Mouse (Mus musculus): Measurements from ENCODE around the gene BC005537.
A peak's percentile ranks its signal among the peaks of the same experiment; 100 is the strongest.
"Not testable (repeated sequence)": the region's sequence is repeated elsewhere in the genome, so short reads cannot be mapped to it uniquely, and the experiment has no call there.

BC005537 gene

DNA sequence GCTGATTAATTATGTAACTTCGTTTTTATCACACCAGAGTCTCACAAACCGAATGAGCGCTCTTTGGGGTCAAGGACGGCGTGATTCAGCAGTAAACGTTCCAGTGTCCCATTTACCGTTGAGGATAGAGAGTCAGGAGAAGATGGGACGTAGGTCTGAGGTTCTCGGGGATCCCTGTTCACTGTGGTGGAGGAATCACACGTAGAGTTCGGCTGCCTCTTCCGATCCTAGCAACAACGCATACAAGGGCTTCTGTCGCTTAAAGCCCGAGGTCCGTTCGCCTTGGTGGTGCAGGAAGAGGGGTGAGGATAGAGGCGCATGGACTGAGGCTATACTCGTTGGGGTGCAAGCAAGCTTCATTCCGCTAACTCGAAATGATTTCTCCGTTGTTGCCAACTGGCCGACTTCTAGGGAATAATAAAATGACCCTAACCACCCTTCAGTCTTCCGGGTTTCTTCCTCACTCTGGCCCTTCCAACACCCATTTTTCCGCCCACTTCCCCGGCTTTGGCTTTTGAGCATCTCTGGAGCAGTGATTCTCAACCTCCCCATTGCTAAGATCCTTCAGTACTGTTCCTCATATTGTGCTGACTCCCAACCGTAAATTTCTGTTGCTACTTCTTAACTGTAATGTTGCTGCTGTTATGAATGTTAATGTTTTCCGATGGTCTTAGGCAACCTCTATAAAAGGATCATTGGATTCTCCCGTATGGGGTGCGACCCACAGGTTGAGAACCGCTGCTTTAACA is 1.4 kb upstream of the BC005537 start:
- DNase-seq (ENCODE audit: low spot score in 2 of 2): peak; percentile 55 to 69

DNA sequence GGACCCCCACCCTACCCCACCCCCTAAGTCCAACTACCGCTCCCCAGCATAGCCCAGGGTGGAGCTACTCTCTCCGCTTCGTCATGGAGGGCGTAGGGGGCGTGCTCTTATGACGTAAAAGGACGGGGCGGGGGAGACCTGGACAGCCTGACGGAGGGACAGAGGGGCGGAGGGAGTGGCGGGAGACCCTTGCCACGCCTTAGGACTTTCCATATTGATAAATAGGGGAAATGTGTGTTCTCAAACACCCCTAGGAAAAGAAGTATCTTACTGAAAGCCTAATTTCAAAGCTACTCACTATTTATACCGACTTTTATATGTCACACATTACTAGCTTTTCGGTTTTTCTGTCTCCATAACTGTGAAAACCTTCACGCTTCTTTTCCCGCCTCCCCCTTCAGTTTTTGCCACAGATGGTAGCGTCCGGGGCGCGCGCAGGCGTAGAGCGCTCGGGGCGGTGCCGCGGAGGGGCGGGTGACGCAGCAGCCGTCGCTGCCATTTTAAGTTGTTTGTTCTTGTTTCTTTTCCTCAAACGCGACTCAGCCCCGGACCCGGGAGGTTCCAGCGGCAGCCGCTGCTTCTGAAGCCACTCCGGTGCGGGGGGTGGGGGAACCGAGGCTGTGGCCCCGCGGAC is 666 bp upstream of the BC005537 start:
- DNase-seq (ENCODE audit: low spot score in 2 of 2): peak; percentile 97 to 98

DNA sequence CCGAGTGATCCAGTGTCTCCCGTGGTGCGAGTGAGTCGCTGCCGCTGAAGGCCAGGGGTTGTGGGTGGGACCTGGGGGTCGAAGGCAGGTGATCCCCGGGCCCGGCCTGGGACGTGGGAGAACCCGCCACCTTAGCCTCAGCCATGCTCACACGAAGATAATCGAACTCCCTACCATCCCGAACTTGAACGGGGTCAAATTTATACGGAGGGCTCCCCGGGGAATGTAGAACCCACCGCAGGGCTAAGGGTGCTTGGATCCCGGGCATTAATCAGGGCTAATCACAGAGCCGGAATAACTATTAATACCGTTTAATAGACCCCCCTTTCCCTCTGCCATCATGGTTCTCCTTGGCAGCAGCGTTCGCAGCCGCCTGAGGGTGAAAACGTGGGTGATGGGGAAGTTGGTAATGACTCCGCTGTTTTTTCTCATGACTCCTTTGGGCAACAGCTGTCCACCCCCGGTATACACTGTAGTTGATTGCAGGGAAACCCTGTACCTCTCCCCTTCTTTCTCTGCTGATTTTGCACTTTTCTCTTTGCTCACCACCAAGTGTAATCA is 754 bp downstream of the BC005537 start:
- peak; percentile 61 to 63 for DNase-seq (ENCODE audit: low spot score in 2 of 2)

DNA sequence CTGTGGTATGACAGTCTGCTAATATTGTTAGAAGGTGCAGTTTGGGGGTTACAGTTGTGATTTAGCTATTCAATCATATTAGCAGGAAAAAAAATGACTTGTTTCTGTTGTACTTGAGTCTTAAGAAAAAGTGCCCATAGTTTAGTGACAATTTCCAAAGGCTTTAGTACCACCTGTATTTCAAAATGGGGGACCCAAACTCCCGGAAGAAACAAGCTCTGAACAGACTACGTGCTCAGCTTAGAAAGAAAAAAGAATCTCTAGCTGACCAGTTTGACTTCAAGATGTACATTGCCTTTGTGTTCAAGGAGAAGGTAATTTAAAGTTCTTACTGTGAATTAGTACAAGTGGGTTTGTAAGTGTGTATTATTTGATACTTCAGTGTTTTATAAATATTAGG is 1.7 kb downstream of the BC005537 start:
- DNase-seq (ENCODE audit: low spot score in 2 of 2): no peak

DNA sequence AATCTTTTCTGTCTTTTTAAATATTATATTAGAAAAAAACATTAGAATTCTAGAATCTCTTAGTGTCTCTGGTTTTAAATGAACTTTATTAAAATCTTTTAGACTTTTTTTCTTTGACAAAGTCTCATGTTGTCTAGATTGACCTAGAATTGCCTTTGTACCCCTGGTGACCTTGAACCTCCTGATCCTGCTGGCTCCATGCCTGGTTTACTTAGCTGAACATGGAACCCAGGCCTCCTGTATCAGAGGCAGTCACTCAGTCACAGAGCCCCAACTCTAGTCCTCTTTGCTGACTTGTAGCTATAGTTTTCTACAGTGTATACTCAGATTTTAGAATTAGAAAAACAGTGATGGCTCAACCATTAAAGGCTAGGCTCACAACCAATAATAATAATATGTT is 4.6 kb downstream of the BC005537 start:
- no peak for DNase-seq (ENCODE audit: low spot score in 2 of 2)

DNA sequence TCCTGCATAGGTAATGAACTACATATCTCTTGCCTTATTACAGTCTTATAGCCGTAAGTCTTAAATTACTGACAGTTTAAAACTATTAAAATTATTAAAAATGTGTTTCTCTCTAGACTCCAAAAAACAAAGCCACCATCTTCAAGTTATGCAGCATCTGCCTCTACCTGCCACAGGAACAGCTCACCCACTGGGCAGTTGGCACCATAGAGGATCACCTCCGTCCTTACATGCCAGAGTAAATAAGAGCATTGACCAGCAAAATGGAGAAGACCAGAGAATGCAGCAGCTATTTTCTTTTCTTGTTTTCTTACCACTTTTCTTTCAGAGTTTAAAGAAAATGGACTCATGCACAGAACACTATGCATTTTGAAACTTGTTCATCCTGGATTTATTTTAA is 11.1 kb downstream of the BC005537 start:
- DNase-seq (ENCODE audit: low spot score in 2 of 2): no peak

DNA sequence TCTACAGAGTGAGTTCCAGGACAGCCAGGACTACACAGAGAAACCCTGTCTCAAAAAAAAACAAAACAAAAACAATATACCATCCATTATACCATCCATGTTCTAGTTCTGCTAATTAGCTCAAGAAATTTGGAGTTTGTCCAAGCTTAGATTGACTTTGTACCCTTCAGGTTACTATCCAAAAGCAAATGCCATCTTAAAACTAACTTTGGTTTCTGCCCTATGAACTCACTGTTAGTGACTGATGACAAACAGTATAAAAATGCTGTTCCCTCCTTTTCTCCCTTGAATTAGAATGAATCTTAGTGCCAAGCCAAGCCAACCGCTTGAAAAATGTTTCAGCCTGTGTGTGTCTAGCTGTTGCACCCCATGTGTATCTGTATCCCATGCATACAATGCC is 13.2 kb downstream of the BC005537 start:
- DNase-seq (ENCODE audit: low spot score in 2 of 2): no peak

DNA sequence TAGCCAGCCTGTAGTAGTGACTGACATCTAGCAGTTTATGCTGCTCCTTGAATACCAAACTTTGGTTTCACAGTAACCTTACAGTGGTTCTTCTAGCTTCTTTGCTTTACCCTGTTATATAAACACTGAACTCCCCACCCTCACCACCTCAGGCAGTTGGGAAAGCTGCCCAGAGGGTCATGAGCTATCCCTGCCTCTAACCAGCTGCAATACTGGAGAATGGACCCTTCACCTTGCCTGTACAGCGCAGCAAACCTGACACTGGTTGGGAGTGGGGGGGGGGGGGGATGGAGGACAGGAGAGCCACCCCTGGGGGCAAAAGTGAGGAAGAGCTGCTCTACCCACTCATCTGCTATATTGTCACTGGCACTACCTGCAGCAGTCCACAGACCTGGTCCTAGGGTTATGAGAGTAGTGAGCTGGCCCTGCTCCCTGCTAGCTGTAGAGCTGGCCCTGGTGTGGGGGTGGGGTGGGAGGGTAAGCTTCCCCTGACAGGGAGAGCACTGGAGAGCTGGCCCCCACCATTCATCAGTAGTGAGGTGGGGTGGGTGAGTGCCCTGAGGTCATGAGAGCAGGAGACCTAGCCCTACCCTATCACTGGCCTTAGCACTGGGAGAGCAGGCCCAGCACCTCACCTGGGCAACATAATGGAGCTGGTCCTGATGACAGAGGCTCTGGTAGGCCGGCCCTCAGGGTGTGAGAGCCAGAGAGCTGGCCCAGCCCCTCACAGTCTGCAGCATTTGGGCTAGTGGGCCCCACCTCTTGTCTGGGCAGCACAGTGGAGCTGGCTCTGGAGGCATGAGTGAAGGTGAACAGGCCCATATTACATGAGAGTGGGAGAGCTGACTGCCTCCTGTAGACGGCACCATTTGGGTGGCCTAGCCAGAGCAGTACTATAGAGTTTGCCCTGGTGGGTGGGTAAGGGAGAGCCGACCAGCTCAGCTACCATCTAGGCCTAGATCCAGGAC is 15.0 kb downstream of the BC005537 start:
- peak in 1 of 2 experiments; percentile 26 for DNase-seq (ENCODE audit: low spot score in 2 of 2)

DNA sequence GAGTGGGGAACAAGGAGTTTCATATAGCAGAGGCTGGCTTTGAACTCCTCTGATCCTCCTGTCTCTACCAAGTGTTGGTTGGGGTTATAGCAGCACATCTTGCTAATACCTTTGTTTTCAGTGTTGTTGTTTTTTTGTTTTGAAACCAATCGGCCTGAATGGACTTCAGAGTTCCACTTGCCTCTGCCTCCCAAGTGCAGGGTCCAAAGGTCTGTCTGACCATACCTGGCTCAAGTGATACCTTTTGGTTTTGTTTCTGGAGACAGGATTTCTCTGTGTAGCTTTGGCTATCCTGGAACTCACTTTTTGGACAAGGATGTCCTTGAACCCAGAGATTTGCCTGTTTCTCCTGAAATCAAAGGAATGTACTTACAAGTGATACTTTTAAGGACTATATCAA is 18.5 kb downstream of the BC005537 start:
- no peak for DNase-seq (ENCODE audit: low spot score in 2 of 2)

DNA sequence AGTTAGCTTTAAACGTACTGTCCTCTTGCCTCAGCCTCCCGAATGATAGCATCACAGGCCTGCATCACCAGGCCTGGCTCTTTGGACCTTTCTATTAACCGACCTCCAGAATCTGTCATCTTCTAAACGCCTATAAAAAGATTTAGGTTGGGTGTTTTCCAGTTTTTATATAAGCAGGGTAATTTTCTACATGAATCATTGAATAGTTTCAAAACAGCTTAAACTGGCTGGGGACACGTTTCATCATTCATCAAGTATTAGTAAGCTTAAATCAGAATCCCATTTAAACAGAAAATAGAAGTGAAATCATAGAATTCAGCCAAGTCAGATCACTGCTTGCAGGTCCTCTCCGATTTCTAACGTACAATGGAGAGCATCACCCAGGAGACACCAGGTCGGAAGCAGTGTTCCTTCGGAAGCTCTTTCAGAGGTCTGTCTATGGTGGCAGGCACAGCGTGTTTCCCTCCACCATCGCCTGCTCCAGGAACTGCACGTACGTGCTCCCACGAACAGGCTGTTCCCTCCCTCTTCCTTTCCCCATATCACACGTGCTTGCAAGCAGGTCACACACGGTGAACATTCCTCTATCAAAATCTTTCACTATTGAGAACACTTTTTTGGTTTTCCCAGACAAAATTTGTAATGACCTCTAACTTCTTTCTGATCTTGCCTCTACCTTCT is 21.3 kb downstream of the BC005537 start:
- DNase-seq (ENCODE audit: low spot score in 2 of 2): no peak

DNA sequence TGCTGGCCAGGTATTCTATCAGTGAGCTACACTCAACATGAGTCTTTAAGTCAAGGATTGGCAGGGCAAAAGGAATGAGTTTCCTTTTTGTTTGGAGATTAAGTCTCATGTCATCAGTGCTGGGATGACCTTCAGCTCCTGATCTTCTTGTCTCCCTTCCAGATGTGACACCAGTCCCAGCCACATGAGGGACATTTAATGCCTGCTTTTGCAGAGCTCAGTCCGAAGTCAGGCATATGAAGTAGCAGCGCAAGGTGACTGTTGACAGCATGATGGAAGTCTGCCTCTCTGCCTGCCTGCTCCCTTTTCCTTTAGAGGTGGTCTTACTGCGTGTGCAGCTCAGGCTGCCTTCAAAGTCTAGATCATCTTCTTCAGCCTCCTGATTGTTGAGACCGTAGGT is 23.2 kb downstream of the BC005537 start:
- no peak for DNase-seq (ENCODE audit: low spot score in 2 of 2)

DNA sequence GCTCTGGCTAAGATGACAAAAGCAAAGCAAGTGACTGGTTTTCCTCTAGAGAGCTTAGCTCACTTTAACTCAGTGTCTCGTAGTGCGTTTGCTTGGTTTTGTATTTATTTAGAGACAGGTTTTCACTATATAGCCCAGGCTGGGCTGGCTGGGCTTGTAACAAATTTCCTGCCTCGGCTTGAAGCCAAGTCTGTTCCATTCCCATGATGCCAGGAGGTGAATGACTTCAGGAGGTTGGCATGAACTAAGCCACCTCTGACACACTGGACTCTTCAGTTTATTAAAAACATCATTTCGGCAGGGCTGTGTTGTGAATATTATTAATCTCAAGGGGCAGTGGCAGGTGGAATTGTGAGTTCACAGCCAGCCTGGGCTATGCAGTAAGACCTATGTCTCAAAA is 24.1 kb downstream of the BC005537 start:
- no peak for DNase-seq (ENCODE audit: low spot score in 2 of 2)

DNA sequence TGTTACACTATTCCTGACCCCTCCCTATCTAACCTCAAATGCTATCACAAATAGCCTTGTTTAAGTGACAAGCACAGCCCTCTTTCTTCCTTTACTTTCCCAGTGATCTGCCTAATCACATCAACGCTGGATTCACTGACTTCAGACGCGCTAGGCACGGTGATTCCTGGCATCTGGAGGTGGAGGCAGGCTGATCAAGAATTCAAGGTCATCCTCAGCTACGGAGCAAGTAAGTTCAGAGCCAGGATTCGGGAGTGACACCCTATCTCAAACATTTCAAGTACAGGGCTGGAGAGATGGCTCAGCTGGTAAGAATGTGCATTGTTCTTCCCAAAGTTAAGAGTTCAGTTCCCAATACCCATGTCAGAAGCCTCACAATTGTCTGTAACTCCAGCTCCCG is 24.7 kb downstream of the BC005537 start:
- DNase-seq (ENCODE audit: low spot score in 2 of 2): no peak

DNA sequence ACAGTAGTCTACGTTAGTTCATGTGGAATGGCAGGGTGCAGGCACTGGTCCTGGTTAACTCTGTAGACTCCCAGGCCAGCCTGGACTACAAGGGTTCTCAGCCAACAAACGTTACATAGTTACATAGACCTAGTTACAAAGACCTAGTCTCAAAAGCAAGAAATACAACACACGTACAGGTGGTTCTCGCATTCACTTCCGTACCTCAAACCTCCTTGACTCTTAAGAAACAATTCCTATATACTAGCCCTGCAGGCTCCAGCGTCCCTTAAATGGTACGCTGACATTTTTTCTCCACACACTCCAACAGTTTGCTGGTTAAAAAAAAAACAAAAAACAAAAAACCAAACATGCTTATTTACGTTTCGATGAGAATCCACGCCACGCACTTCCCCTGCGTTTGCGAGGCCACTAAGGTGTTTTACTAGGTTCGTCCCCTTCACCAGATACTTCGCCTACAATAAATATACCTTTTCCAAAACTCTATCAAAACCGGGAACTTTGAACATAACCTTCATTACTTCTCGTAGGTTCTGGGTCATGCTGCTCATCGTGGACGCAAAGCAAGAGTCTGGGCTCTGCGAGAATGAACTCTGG is 29.4 kb downstream of the BC005537 start:
- DNase-seq (ENCODE audit: low spot score in 2 of 2): peak in 1 of 2 experiments; percentile 22

DNA sequence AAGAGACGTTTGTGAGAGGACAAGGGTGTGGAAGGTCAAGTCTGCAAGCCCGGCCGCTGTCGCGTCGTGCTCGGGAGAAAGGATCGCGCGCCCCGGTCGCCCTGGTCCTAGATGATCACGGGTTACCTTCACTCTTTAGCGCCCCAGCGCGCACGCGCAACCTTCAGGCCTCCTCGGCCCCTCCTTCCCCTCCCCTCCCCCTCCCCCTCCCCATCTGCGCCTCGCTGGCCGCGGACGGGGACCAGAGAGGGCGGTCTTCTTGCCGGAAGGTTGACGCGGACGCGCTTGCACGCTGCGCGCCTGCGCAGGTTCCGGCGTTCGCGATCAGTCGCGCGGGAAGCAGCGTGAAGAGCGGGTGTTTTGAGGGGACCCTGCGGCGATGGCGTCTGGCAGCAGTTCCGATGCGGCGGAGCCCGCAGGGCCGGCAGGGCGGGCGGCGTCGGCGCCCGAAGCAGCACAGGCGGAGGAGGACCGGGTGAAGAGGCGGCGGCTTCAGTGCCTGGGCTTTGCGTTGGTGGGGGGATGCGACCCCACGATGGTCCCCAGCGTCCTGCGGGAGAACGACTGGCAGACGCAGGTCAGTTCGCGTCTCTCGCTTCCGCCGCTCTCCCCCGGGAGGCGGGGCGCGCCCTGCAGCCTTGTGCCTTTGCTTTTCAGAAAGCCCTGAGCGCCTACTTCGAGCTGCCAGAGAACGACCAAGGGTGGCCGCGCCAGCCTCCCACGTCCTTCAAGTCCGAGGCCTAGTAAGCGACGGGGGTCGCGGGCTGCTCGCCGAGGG is 30.1 kb downstream of the BC005537 start, which contains the start of the genes Acot13 and Tdp2:
Gene Acot13 (minus strand): TSS at position 188 of the 778 bp plus-strand sequence.
Gene Tdp2 (plus strand): TSS at position 327 of the 778 bp plus-strand sequence.
- DNase-seq (ENCODE audit: low spot score in 2 of 2): peak; percentile 87 to 97

DNA sequence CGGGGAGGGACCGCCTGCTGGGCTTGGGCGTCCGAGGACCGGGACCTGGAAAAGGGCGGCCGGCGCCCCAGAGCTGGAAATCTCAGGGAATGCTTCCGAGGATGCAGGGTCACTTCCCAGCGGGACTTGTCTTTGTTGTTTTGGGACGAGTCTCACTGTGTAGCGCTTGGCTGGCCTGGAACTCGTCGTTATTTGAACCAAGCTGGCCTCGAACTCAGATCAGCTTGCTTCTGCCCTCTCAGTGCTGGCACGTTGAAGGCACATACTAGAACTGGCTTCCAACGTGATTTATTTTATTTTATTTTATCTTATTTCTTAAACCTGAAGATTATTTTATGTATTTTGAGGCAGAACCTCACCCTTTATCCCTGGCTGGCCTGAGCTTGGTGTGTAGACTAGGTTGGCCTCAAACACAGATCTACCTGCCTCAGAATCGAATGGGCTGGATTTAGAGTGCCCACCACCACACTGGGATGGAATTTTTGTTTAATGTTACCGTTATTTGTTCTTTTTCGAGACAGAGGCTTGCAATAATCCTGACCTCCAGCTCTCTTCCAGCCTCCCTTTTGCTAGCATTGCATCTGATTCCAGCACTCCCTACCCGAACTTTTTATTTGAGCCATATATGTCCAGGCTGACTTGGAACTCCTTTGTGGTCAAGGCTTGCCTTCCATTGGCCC is 30.8 kb downstream of the BC005537 start:
- no peak for DNase-seq (ENCODE audit: low spot score in 2 of 2)

DNA sequence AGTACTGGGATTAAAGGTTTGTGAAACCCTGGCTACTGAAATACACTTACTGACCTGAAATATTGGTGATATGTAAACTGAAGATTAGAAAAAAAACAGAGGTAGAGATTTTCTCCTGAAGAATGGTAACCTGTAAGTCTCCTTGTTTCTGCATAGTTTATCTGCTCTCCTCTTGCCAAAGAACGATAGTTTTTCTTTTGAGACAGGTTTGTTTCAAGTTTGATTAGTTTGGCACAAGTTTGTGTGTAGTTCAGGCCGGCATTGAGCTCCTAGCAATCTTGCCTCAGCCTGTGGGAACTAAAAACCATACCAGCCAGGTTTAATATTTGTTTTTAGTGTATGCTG is 31.3 kb downstream of the BC005537 start:
- no peak for DNase-seq (ENCODE audit: low spot score in 2 of 2)

DNA sequence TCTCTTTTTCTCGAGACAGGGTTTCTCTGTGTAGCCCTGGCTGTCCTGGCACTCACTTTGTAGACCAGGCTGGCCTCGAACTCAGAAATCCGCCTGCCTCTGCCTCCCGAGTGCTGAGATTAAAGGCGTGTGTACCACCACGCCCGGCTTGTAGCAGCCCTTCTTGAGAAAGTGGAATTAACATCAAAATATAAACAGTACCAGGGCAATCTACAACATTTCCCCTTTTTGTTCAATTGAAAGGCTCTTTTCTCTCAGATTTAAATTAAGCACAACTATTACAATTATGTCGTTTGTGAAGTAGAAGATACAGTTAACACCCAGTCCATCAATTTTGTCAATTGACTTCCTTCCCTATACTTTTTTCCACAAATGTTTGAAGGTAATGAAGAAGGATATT is 36.3 kb downstream of the BC005537 start:
- not testable (repeated sequence) for DNase-seq (ENCODE audit: low spot score in 2 of 2)

DNA sequence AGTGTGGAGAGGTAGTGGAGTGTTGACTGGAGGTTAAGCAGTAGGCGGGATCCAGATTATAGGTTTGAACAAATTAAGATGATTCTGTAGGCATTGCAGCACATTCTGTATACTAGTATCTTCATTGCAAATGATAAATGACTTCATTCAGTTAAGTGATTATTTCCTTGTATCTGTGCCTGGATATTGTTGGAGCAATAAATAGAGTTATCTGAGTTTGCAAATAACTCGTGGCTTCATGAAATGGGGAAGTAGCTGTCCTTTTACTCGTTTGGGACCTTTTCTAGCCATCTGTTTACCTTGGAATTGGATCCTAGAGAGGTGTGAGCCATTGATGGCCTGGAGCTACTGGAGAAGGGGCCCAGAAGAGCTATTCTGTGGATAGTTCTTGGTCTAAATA is 38.4 kb downstream of the BC005537 start:
- no peak for DNase-seq (ENCODE audit: low spot score in 2 of 2)

DNA sequence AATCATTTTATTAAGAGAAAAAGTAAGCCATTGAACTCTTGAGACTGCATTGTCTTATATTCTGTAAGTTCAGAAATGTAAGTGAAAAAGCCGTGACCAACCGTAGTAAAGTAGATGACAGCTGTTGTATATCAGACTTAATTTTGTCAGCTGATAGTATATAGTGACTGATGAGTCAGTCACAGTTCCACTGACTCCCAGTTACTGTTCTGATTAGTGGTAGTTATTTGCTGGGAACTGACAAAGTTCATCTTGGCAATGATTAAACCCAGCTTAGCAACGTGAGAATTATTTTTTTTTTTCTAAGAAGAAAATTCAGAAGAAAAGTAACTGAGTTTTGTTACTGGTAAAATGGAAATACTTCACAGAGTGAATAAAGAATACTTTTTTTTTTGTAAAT is 40.2 kb downstream of the BC005537 start:
- DNase-seq (ENCODE audit: low spot score in 2 of 2): no peak
